Mouse (Mus musculus) spleen, adult 12 weeks (tissue): ENCODE data around the gene Col2a1.

Experiments
- DNase-seq: peaks from one replicate; pipeline ENCODE4 v3.0.0; 2022; ENCODE audit warnings: low spot score

The Col2a1 gene

DNA sequence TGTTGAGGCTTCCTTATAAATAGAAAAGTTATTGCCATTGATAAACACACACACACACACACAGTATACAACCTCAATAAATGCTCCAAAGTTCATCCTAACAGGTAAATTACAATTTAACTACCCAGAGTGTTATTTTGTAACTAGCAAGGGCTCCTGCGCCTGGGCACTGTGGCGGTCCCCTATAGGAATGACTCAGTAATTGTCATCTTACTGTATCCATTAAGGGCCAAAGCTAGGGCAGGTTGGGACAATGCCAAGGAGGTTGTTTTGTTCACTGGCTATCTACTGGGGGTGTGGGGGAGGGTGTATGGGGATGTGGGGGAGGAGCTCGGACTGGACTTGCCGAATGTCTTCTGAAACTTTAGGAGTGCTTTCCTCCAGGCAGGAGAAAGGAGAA, 77.5 kb downstream of the Col2a1 start:
- DNase-seq: no peak
